Mouse (Mus musculus): ENCODE measurements around the gene Tshz3. TPM values are rescaled to one million over a fixed set of nuclear protein-coding genes. Genes with fewer than 3 reads are reported as not detected.

Tshz3 gene
- polyA plus RNA-seq, 1 experiment from 2014 or later = 10.9 TPM

- Histone ChIP-seq H3K4me1 (peaks cover 8% of the 10 kb centered on the region; the same call in 1 of the 2 replicates), H3K4me3 (no peak overlapping the region), H3K36me3 (no peaks in the 10 kb centered on the region), H3K27ac (no peak overlapping the region; the same call in 1 of the 2 replicates), H3K9ac (no peak overlapping the region), H3K27me3 (no peaks in the 10 kb centered on the region), H3K4me2 (peak overlapping the region; percentile 5; the same call in 1 of the 2 replicates), H3K9me3 (no peaks in the 10 kb centered on the region)
- WGBS = 35% methylated on average over 9 of the region's 9 CpGs
- ATAC-seq (ENCODE audit: borderline replicate concordance, extremely low read depth, low FRiP score, low TSS enrichment) = peak; percentile 46; the same call in 1 of the 2 replicates
Measured at GRCm38 (mm10) chr7:36720830-36721229, 22.9 kb downstream of the Tshz3 start.

- no peak overlapping the region for H3K27ac ChIP-seq
- H3K9me3 ChIP-seq = no peaks in the 10 kb centered on the region
- no peak overlapping the region for H3K4me3 ChIP-seq
- peaks cover 7% of the 10 kb centered on the region for H3K4me1 ChIP-seq
- no peak overlapping the region for H3K9ac ChIP-seq
- no peak overlapping the region for H3K4me2 ChIP-seq
- WGBS = 63% methylated on average over 14 of the region's 14 CpGs
- no peaks in the 10 kb centered on the region for H3K27me3 ChIP-seq
- no peak for ATAC-seq (ENCODE audit: borderline replicate concordance, extremely low read depth, low FRiP score, low TSS enrichment)
- H3K36me3 ChIP-seq = no peaks in the 10 kb centered on the region
Measured at GRCm38 (mm10) chr7:36736303-36737050, 38.6 kb downstream of the Tshz3 start.

- H3K27me3 ChIP-seq = no peaks in the 10 kb centered on the region
- H3K9ac ChIP-seq = no peak overlapping the region
- no peaks in the 10 kb centered on the region for H3K9me3 ChIP-seq
- no peak for ATAC-seq (ENCODE audit: borderline replicate concordance, extremely low read depth, low FRiP score, low TSS enrichment)
- H3K4me1 ChIP-seq = no peaks in the 10 kb centered on the region
- no peak overlapping the region for H3K27ac ChIP-seq
- H3K4me3 ChIP-seq = no peak overlapping the region
- no peak overlapping the region for H3K4me2 ChIP-seq
- 93% methylated on average over 2 of the region's 2 CpGs for WGBS
- H3K36me3 ChIP-seq = no peaks in the 10 kb centered on the region
Measured at GRCm38 (mm10) chr7:36751480-36751879, 53.6 kb downstream of the Tshz3 start.

GRCm38 (mm10) chr7:36767501-36768092 lies 69.7 kb downstream of the Tshz3 start:
- Histone ChIP-seq H3K9ac (no peak overlapping the region), H3K27ac (no peak overlapping the region), H3K4me2 (no peak overlapping the region), H3K36me3 (peaks cover 29% of the 10 kb centered on the region), H3K4me1 (no peaks in the 10 kb centered on the region), H3K27me3 (no peaks in the 10 kb centered on the region), H3K4me3 (no peak overlapping the region), H3K9me3 (no peaks in the 10 kb centered on the region)
- ATAC-seq (ENCODE audit: borderline replicate concordance, extremely low read depth, low FRiP score, low TSS enrichment) = peak; percentile 85
- 55% methylated on average over 8 of the region's 8 CpGs for WGBS

GRCm38 (mm10) chr7:36773086-36773485 lies 75.2 kb downstream of the Tshz3 start:
- no peaks in the 10 kb centered on the region for H3K9me3 ChIP-seq
- no peak overlapping the region for H3K27ac ChIP-seq
- no peak for ATAC-seq (ENCODE audit: borderline replicate concordance, extremely low read depth, low FRiP score, low TSS enrichment)
- no peak overlapping the region for H3K9ac ChIP-seq
- H3K4me2 ChIP-seq = no peak overlapping the region
- WGBS = 74% methylated on average over 7 of the region's 7 CpGs
- H3K36me3 ChIP-seq = peaks cover 29% of the 10 kb centered on the region
- no peaks in the 10 kb centered on the region for H3K27me3 ChIP-seq
- no peaks in the 10 kb centered on the region for H3K4me1 ChIP-seq
- no peak overlapping the region for H3K4me3 ChIP-seq

GRCm38 (mm10) chr7:36776956-36777355 lies 79.0 kb downstream of the Tshz3 start:
- Histone ChIP-seq H3K4me1 (no peaks in the 10 kb centered on the region), H3K9me3 (no peaks in the 10 kb centered on the region), H3K36me3 (no peaks in the 10 kb centered on the region), H3K9ac (no peak overlapping the region), H3K4me3 (no peak overlapping the region), H3K27ac (no peak overlapping the region), H3K4me2 (no peak overlapping the region), H3K27me3 (no peaks in the 10 kb centered on the region)
- no peak for ATAC-seq (ENCODE audit: borderline replicate concordance, extremely low read depth, low FRiP score, low TSS enrichment)
- WGBS = 72% methylated on average over 4 of the region's 4 CpGs

GRCm38 (mm10) chr7:36778456-36778855 lies 80.5 kb downstream of the Tshz3 start:
- no peak overlapping the region for H3K27ac ChIP-seq
- H3K9me3 ChIP-seq = no peaks in the 10 kb centered on the region
- no peaks in the 10 kb centered on the region for H3K27me3 ChIP-seq
- no peaks in the 10 kb centered on the region for H3K4me1 ChIP-seq
- H3K9ac ChIP-seq = no peak overlapping the region
- no peaks in the 10 kb centered on the region for H3K36me3 ChIP-seq
- no peak overlapping the region for H3K4me3 ChIP-seq
- no peak for ATAC-seq (ENCODE audit: borderline replicate concordance, extremely low read depth, low FRiP score, low TSS enrichment)
- 89% methylated on average over 11 of the region's 11 CpGs for WGBS
- H3K4me2 ChIP-seq = no peak overlapping the region

GRCm38 (mm10) chr7:36784243-36784773 lies 86.4 kb downstream of the Tshz3 start:
- Histone ChIP-seq H3K36me3 (no peaks in the 10 kb centered on the region), H3K9me3 (no peaks in the 10 kb centered on the region), H3K4me2 (no peak overlapping the region), H3K27ac (no peak overlapping the region), H3K4me3 (no peak overlapping the region), H3K27me3 (no peaks in the 10 kb centered on the region), H3K9ac (no peak overlapping the region), H3K4me1 (peaks cover 21% of the 10 kb centered on the region)
- 74% methylated on average over 4 of the region's 4 CpGs for WGBS
- ATAC-seq (ENCODE audit: borderline replicate concordance, extremely low read depth, low FRiP score, low TSS enrichment) = no peak

- ATAC-seq (ENCODE audit: borderline replicate concordance, extremely low read depth, low FRiP score, low TSS enrichment) = peak; percentile 56; the same call in 1 of the 2 replicates
- WGBS = 34% methylated on average over 10 of the region's 10 CpGs
- H3K27ac ChIP-seq = peak overlapping the region; percentile 55
Measured at GRCm38 (mm10) chr7:36786713-36787421, 88.9 kb downstream of the Tshz3 start.

GRCm38 (mm10) chr7:36796392-36797187 lies 98.7 kb downstream of the Tshz3 start:
- Histone ChIP-seq H3K27ac (no peak overlapping the region), H3K9ac (no peak overlapping the region), H3K36me3 (no peaks in the 10 kb centered on the region), H3K4me1 (no peaks in the 10 kb centered on the region), H3K4me2 (no peak overlapping the region), H3K27me3 (no peaks in the 10 kb centered on the region), H3K4me3 (no peak overlapping the region), H3K9me3 (no peaks in the 10 kb centered on the region)
- ATAC-seq (ENCODE audit: borderline replicate concordance, extremely low read depth, low FRiP score, low TSS enrichment) = no peak
- 79% methylated on average over 15 of the region's 15 CpGs for WGBS

More at GRCm38 (mm10) chr7:36786713-36787421, 88.9 kb downstream of the Tshz3 start:
- Histone ChIP-seq H3K36me3 (no peaks in the 10 kb centered on the region), H3K4me3 (no peak overlapping the region), H3K4me1 (peaks cover 21% of the 10 kb centered on the region), H3K9me3 (no peaks in the 10 kb centered on the region), H3K9ac (no peak overlapping the region), H3K4me2 (peak overlapping the region; percentile 36), H3K27me3 (no peaks in the 10 kb centered on the region)
